Mouse (Mus musculus): ENCODE data around the gene Manbal. TPM values are rescaled to one million over a fixed set of nuclear protein-coding genes. Genes with fewer than 3 reads are reported as not detected.

Manbal gene
- polyA plus RNA-seq, 1 experiment, result 98.3 TPM

- peak; percentile 46 to 56 for DNase-seq (ENCODE audit: extremely low spot score in 1 of 2, low spot score in 1 of 2)
These were observed 63.5 kb downstream of the Manbal start for GRCm38 (mm10) chr2:157430667-157431429.

- DNase-seq (ENCODE audit: extremely low spot score in 1 of 2, low spot score in 1 of 2), result no peak
These were observed 64.5 kb downstream of the Manbal start for GRCm38 (mm10) chr2:157431912-157432311.

GRCm38 (mm10) chr2:157432476-157432875 lies 65.1 kb downstream of the Manbal start:
- peak; percentile 48 to 66 for DNase-seq (ENCODE audit: extremely low spot score in 1 of 2, low spot score in 1 of 2)

- DNase-seq (ENCODE audit: extremely low spot score in 1 of 2, low spot score in 1 of 2), result no peak
These were observed 66.6 kb downstream of the Manbal start for GRCm38 (mm10) chr2:157434041-157434440.

GRCm38 (mm10) chr2:157434497-157434896 lies 67.1 kb downstream of the Manbal start:
- DNase-seq (ENCODE audit: extremely low spot score in 1 of 2, low spot score in 1 of 2), result peak in 1 of 2 experiments; percentile 68

- DNase-seq (ENCODE audit: extremely low spot score in 1 of 2, low spot score in 1 of 2), result peak; percentile 46 to 54
These were observed 69.1 kb downstream of the Manbal start for GRCm38 (mm10) chr2:157436496-157436895.

GRCm38 (mm10) chr2:157437123-157437522 lies 69.7 kb downstream of the Manbal start:
- no peak for DNase-seq (ENCODE audit: extremely low spot score in 1 of 2, low spot score in 1 of 2)

- DNase-seq (ENCODE audit: extremely low spot score in 1 of 2, low spot score in 1 of 2), result no peak
These were observed 74.0 kb downstream of the Manbal start for GRCm38 (mm10) chr2:157441363-157441762.

Other genes starting within 250 kb of the Manbal start
- gene Samhd1, start 232.3 kb upstream of the Manbal start, polyA plus RNA-seq (2012; rRNA removed), result 20.8 and 23.0 TPM in 2 replicates
- gene Rbl1, start 163.1 kb upstream of the Manbal start, polyA plus RNA-seq (2012; rRNA removed), result 2.2 TPM in 2 replicates
- 115 and 128 TPM in 2 replicates for gene Rpn2, start 88.6 kb upstream of the Manbal start, polyA plus RNA-seq (2012; rRNA removed)
- 1.6 and 1.9 TPM in 2 replicates for gene Mroh8, start 88.0 kb upstream of the Manbal start, polyA plus RNA-seq (2012; rRNA removed)
- gene Ghrh, start 20.1 kb upstream of the Manbal start, polyA plus RNA-seq (2012; rRNA removed), result 1.4 and 3.6 TPM in 2 replicates
- 82.0 and 91.2 TPM in 2 replicates for gene Src, start 50.9 kb downstream of the Manbal start, polyA plus RNA-seq (2012; rRNA removed)
- 370 and 428 TPM in 2 replicates for gene Nnat, start 192.5 kb downstream of the Manbal start, polyA plus RNA-seq (2012; rRNA removed)
- 107 and 113 TPM in 2 replicates for gene Blcap, start 203.7 kb downstream of the Manbal start, polyA plus RNA-seq (2012; rRNA removed)

All from frontal cortex, adult 2 months (tissue).